Mouse (Mus musculus) C2C12 (cell line): Measurements from ENCODE around the gene Kdelc2.

ENCODE experiments used
- CTCF ChIP-seq: IDR thresholded peaks from one replicate; pipeline ENCODE4 v1.5.1; 2011; ENCODE audit not compliant: control insufficient read depth, insufficient read depth, insufficient read length
- MYOD1 ChIP-seq: IDR thresholded peaks from one replicate; pipeline ENCODE4 v1.6.1; 2011; ENCODE audit warnings: low read depth; ENCODE audit not compliant: control insufficient read depth, insufficient read length

- TF ChIP-seq CTCF (no peak), MYOD1 (no peak)
These were observed 16.9 kb downstream of the Kdelc2 start for GRCm38 (mm10) chr9:53400696-53401095.
